Mouse (Mus musculus) hindbrain, postnatal 0 days (tissue): Measurements from ENCODE around the gene Brinp2. TPM values are rescaled to one million over a fixed set of nuclear protein-coding genes. Genes with fewer than 3 reads are reported as not detected.

Experiments
- ATAC-seq: fragments of 200-750 bp; cut with Nextera tagmentation; 2 replicates; pipeline ENCODE4 v1.8.0; 2017; ENCODE audit warnings: mild to moderate bottlenecking, moderate TSS enrichment, moderate library complexity
- DNase-seq: peaks from one replicate; pipeline ENCODE4 v3.0.0-alpha.2; 2015; ENCODE audit warnings: low spot score
- H3K27ac ChIP-seq: fragments of 300-500 bp; sonication (generic); 2 replicates; pipeline ENCODE4 v1.5.1; 2014; ENCODE audit warnings: mild to moderate bottlenecking
- H3K27me3 ChIP-seq: fragments of 300-500 bp; sonication (generic); 2 replicates; pipeline ENCODE4 v1.6.1; 2014; ENCODE audit warnings: low read length, mixed read lengths; ENCODE audit not compliant: insufficient read depth
- H3K36me3 ChIP-seq: fragments of 300-500 bp; sonication (generic); 2 replicates; pipeline ENCODE4 v1.6.1; 2014; ENCODE audit warnings: low read length, mixed read lengths; ENCODE audit not compliant: insufficient read depth
- H3K4me1 ChIP-seq: fragments of 300-500 bp; sonication (generic); 2 replicates; pipeline ENCODE4 v1.6.1; 2014; ENCODE audit warnings: antibody characterized with exemption, low read length, mixed read lengths; ENCODE audit not compliant: insufficient read depth
- H3K4me2 ChIP-seq: fragments of 300-500 bp; sonication (generic); 2 replicates; pipeline ENCODE4 v1.6.1; 2014; ENCODE audit warnings: low read depth, mild to moderate bottlenecking, low read length, moderate library complexity, mixed read lengths
- H3K4me3 ChIP-seq: fragments of 300-500 bp; sonication (generic); 2 replicates; pipeline ENCODE4 v1.5.1; 2014; ENCODE audit warnings: low read length
- H3K9ac ChIP-seq: fragments of 300-500 bp; sonication (generic); replicated peaks from 2 replicates; pipeline ENCODE4 v1.6.1; 2014; ENCODE audit warnings: mild to moderate bottlenecking, low read length, moderate library complexity, mixed read lengths
- H3K9me3 ChIP-seq: fragments of 300-500 bp; sonication (generic); 2 replicates; pipeline ENCODE4 v1.6.1; 2016; ENCODE audit warnings: low read length, mixed read lengths
- CTCF ChIP-seq: IDR thresholded peaks from 2 replicates; pipeline ENCODE4 v1.5.1; 2016; ENCODE audit warnings: antibody characterized with exemption, control low read depth, low read depth
- WGBS: fragments of 180-500 bp; shearing (Covaris S2); extraction: QIAGEN DNeasy Blood & Tissue Kit; methylation state at CpG from one replicate; pipeline ENCODE4 v1.1.7; 2014; 5-methylcytosine and 5-hydroxymethylcytosine counted together
- polyA plus RNA-seq: library from polyadenylated mRNA; unstranded; fragments of >200 nt; fragmentation: Nextera tagmentation; extraction: Ambion mirVana; gene quantifications from 2 replicates; pipeline ENCODE4 v1.2.1, GENCODE M21; 2015
- total RNA-seq: library from RNA; depleted of rRNA; stranded (reverse); fragments of >200 nt; gene quantifications from 2 replicates; pipeline ENCODE4 v1.2.3, GENCODE M21; 2014

The Brinp2 gene
- total and polyA plus RNA-seq, 2 experiments from 2014 or later, result 33.7 to 48.4 TPM

DNA sequence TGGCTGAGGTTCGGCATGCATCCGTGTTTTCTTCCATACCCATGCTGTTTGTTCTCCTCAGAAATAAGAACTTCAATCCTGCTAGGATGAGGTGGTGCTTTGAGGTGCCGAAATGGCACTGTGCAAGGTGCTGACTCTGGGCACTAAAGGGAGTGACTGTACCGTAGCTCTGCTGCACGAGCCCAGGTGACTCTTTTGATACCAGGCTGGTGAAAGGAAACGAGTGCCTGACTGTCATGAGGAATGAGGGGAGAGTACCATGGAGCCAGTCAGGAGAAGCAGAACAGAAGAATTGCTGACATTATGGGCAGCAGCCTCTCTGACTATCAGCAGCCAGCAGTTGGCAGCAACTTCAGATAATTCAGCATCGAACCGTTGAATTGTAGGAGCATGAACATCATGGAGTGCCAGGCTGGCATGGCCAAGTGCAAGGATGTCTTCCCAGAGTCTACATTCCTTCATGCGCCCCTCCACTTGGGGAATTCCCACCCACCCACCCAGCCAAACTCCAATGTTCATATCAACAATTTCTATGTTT is 127.4 kb downstream of the Brinp2 start:
- no peak for TF ChIP-seq CTCF
- ATAC-seq (no peak), DNase-seq (no peak)
- H3K27ac ChIP-seq, result no peak overlapping the region
- WGBS, result 80% methylated on average over 9 of the region's 9 CpGs
- H3K27me3 ChIP-seq, result no peaks in the 10 kb centered on the region
- no peaks in the 10 kb centered on the region for H3K36me3 ChIP-seq
- H3K4me1 ChIP-seq, result 0 out of 2 replicates have a peak, but pooled peaks cover 3% of the 10 kb centered on the region
- no peak overlapping the region for H3K9ac ChIP-seq
- no peak overlapping the region for H3K4me2 ChIP-seq
- H3K4me3 ChIP-seq, result no peak overlapping the region
- H3K9me3 ChIP-seq, result no peaks in the 10 kb centered on the region

GRCm38 (mm10) chr1:158227239-158227638 is 128.9 kb downstream of the Brinp2 start:
- WGBS, result 69% methylated on average over 2 of the region's 2 CpGs
- H3K9me3 ChIP-seq, result no peaks in the 10 kb centered on the region
- no peak for TF ChIP-seq CTCF
- H3K27me3 ChIP-seq, result no peaks in the 10 kb centered on the region
- H3K36me3 ChIP-seq, result no peaks in the 10 kb centered on the region
- 0 out of 2 replicates have a peak, but pooled peaks cover 3% of the 10 kb centered on the region for H3K4me1 ChIP-seq
- peak; percentile 51; the same call in 1 of the 2 replicates for ATAC-seq
- no peak overlapping the region for H3K4me2 ChIP-seq
- peak; percentile 25 for DNase-seq
- H3K4me3 ChIP-seq, result no peak overlapping the region
- H3K27ac ChIP-seq, result peak overlapping the region; percentile 41; the same call in 1 of the 2 replicates
- no peak overlapping the region for H3K9ac ChIP-seq

- peak overlapping the region; percentile 41; the same call in 1 of the 2 replicates for H3K27ac ChIP-seq
- DNase-seq (no peak), ATAC-seq (no peak)
- no peak for TF ChIP-seq CTCF
- H3K9me3 ChIP-seq, result no peaks in the 10 kb centered on the region
- H3K27me3 ChIP-seq, result no peaks in the 10 kb centered on the region
- 0 out of 2 replicates have a peak, but pooled peaks cover 3% of the 10 kb centered on the region for H3K4me1 ChIP-seq
- H3K4me2 ChIP-seq, result no peak overlapping the region
- no peaks in the 10 kb centered on the region for H3K36me3 ChIP-seq
- H3K9ac ChIP-seq, result no peak overlapping the region
- 38% methylated on average over 2 of the region's 2 CpGs for WGBS
- H3K4me3 ChIP-seq, result no peak overlapping the region
These were observed 129.4 kb downstream of the Brinp2 start for GRCm38 (mm10) chr1:158226689-158227088.

- Histone ChIP-seq H3K36me3 (no peaks in the 10 kb centered on the region), H3K27me3 (no peaks in the 10 kb centered on the region), H3K4me2 (no peak overlapping the region), H3K27ac (no peak overlapping the region), H3K9me3 (no peaks in the 10 kb centered on the region), H3K4me1 (no peaks in the 10 kb centered on the region), H3K9ac (no peak overlapping the region), H3K4me3 (no peak overlapping the region)
- no peak for TF ChIP-seq CTCF
- ATAC-seq (peak; percentile 55; the same call in 1 of the 2 replicates), DNase-seq (peak; percentile 51)
- 19% methylated on average over 4 of the region's 4 CpGs for WGBS
These were observed 135.1 kb downstream of the Brinp2 start for GRCm38 (mm10) chr1:158221048-158221447.

DNA sequence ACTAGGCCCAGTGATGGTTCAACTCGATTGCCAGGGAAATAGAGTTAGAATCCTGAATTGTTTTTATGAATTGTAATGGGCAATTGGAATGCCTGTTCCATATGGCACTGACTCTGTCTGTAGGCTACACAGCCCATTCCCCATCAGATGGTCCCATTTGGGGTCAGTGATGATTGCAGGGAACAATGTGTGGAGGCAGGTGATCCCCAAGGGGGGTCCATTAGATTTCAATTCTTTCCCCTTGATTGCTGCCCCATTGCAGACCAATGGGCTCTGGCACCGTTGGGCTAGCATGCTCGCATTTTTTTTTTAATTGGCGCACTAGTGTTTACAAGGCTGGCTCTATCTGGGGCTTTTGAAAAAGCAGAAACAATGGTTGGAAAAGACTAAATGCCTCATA is 136.0 kb downstream of the Brinp2 start:
- 56% methylated on average over 4 of the region's 4 CpGs for WGBS
- Histone ChIP-seq H3K9ac (no peak overlapping the region), H3K4me2 (no peak overlapping the region), H3K27ac (no peak overlapping the region), H3K36me3 (no peaks in the 10 kb centered on the region), H3K4me3 (no peak overlapping the region), H3K27me3 (no peaks in the 10 kb centered on the region), H3K4me1 (no peaks in the 10 kb centered on the region), H3K9me3 (no peaks in the 10 kb centered on the region)
- no peak for TF ChIP-seq CTCF
- DNase-seq (peak; percentile 28), ATAC-seq (peak; percentile 43; the same call in 1 of the 2 replicates)

- H3K4me3 ChIP-seq, result no peak overlapping the region
- H3K27me3 ChIP-seq, result no peaks in the 10 kb centered on the region
- H3K4me1 ChIP-seq, result no peaks in the 10 kb centered on the region
- ATAC-seq, result no peak
- no peak for TF ChIP-seq CTCF
- H3K27ac ChIP-seq, result no peak overlapping the region
- WGBS, result 85% methylated on average over 1 of the region's 1 CpGs
- no peaks in the 10 kb centered on the region for H3K9me3 ChIP-seq
- no peak for DNase-seq
- no peak overlapping the region for H3K9ac ChIP-seq
- no peaks in the 10 kb centered on the region for H3K36me3 ChIP-seq
- no peak overlapping the region for H3K4me2 ChIP-seq
These were observed 137.4 kb downstream of the Brinp2 start for GRCm38 (mm10) chr1:158218750-158219149.

GRCm38 (mm10) chr1:158218294-158218693 is 137.8 kb downstream of the Brinp2 start:
- Histone ChIP-seq H3K4me3 (no peak overlapping the region), H3K9me3 (no peaks in the 10 kb centered on the region), H3K27me3 (no peaks in the 10 kb centered on the region), H3K4me1 (no peaks in the 10 kb centered on the region), H3K9ac (no peak overlapping the region), H3K27ac (no peak overlapping the region), H3K36me3 (no peaks in the 10 kb centered on the region), H3K4me2 (no peak overlapping the region)
- DNase-seq (no peak), ATAC-seq (no peak)
- WGBS, result 58% methylated on average over 2 of the region's 2 CpGs
- no peak for TF ChIP-seq CTCF
